Mouse (Mus musculus): ENCODE data around the gene Rab30. TPM values are rescaled to one million over a fixed set of nuclear protein-coding genes. Genes with fewer than 3 reads are reported as not detected.
"Not testable (repeated sequence)": the region's sequence is repeated elsewhere in the genome, so short reads cannot be mapped to it uniquely, and the experiment has no call there.

Rab30 gene
- polyA plus RNA-seq, 1 experiment from 2014 or later: 19.1 TPM

- 80% methylated on average over 9 of the region's 9 CpGs for WGBS
- Histone ChIP-seq H3K27me3 (ENCODE audit: control insufficient read depth, insufficient read depth, low read length) (no peaks in the 10 kb centered on the region), H3K4me2 (ENCODE audit: low read depth, low read length, severe bottlenecking) (no peak overlapping the region), H3K4me1 (replicated peaks; ENCODE audit: control insufficient read depth, insufficient read depth, low read length) (0 out of 2 replicates have a peak, but pooled peaks cover 2% of the 10 kb centered on the region), H3K4me3 (ENCODE audit: low read depth, low read length) (no peak overlapping the region), H3K36me3 (ENCODE audit: control insufficient read depth, insufficient read depth, low read length) (no peaks in the 10 kb centered on the region), H3K9ac (ENCODE audit: low read length) (no peak overlapping the region), H3K27ac (ENCODE audit: low read depth, low read length) (no peak overlapping the region), H3K9me3 (ENCODE audit: control insufficient read depth, low read length) (no peaks in the 10 kb centered on the region)
- ATAC-seq (replicated peaks; ENCODE audit: low FRiP score): no peak
- no peak for DNase-seq (ENCODE audit: low spot score)
These were observed 24.0 kb downstream of the Rab30 start for GRCm38 (mm10) chr7:92765426-92765825.

GRCm38 (mm10) chr7:92766096-92767090 lies 25.0 kb downstream of the Rab30 start:
- no peak overlapping the region for H3K4me3 ChIP-seq (ENCODE audit: low read depth, low read length)
- ATAC-seq (replicated peaks; ENCODE audit: low FRiP score): no peak
- H3K9ac ChIP-seq (ENCODE audit: low read length): no peak overlapping the region
- 69% methylated on average over 9 of the region's 9 CpGs for WGBS
- H3K4me2 ChIP-seq (ENCODE audit: low read depth, low read length, severe bottlenecking): no peak overlapping the region
- no peak for DNase-seq (ENCODE audit: low spot score)
- H3K27me3 ChIP-seq (ENCODE audit: control insufficient read depth, insufficient read depth, low read length): no peaks in the 10 kb centered on the region
- no peak overlapping the region for H3K27ac ChIP-seq (ENCODE audit: low read depth, low read length)
- no peaks in the 10 kb centered on the region for H3K36me3 ChIP-seq (ENCODE audit: control insufficient read depth, insufficient read depth, low read length)
- H3K9me3 ChIP-seq (ENCODE audit: control insufficient read depth, low read length): no peaks in the 10 kb centered on the region
- H3K4me1 ChIP-seq (replicated peaks; ENCODE audit: control insufficient read depth, insufficient read depth, low read length): 0 out of 2 replicates have a peak, but pooled peaks cover 2% of the 10 kb centered on the region

- not testable (repeated sequence) for H3K4me1 ChIP-seq (replicated peaks; ENCODE audit: control insufficient read depth, insufficient read depth, low read length); H3K9me3 ChIP-seq (ENCODE audit: control insufficient read depth, low read length); H3K36me3 ChIP-seq (ENCODE audit: control insufficient read depth, insufficient read depth, low read length); ATAC-seq (replicated peaks; ENCODE audit: low FRiP score); DNase-seq (ENCODE audit: low spot score); H3K27me3 ChIP-seq (ENCODE audit: control insufficient read depth, insufficient read depth, low read length); H3K4me2 ChIP-seq (ENCODE audit: low read depth, low read length, severe bottlenecking); H3K9ac ChIP-seq (ENCODE audit: low read length); H3K27ac ChIP-seq (ENCODE audit: low read depth, low read length); H3K4me3 ChIP-seq (ENCODE audit: low read depth, low read length)
- 96% methylated on average over 12 of the region's 12 CpGs for WGBS
These were observed 26.7 kb downstream of the Rab30 start for GRCm38 (mm10) chr7:92768116-92768515.

- 0 out of 2 replicates have a peak, but pooled peaks cover 2% of the 10 kb centered on the region for H3K4me1 ChIP-seq (replicated peaks; ENCODE audit: control insufficient read depth, insufficient read depth, low read length)
- 79% methylated on average over 7 of the region's 7 CpGs for WGBS
These were observed 27.5 kb downstream of the Rab30 start for GRCm38 (mm10) chr7:92768859-92769258.

GRCm38 (mm10) chr7:92773006-92773405 lies 31.6 kb downstream of the Rab30 start:
- Histone ChIP-seq H3K4me1 (replicated peaks; ENCODE audit: control insufficient read depth, insufficient read depth, low read length) (peaks cover 8% of the 10 kb centered on the region), H3K27ac (ENCODE audit: low read depth, low read length) (no peak overlapping the region), H3K27me3 (ENCODE audit: control insufficient read depth, insufficient read depth, low read length) (no peaks in the 10 kb centered on the region), H3K9me3 (ENCODE audit: control insufficient read depth, low read length) (no peaks in the 10 kb centered on the region), H3K9ac (ENCODE audit: low read length) (no peak overlapping the region), H3K36me3 (ENCODE audit: control insufficient read depth, insufficient read depth, low read length) (no peaks in the 10 kb centered on the region), H3K4me3 (ENCODE audit: low read depth, low read length) (no peak overlapping the region), H3K4me2 (ENCODE audit: low read depth, low read length, severe bottlenecking) (no peak overlapping the region)
- no peak for DNase-seq (ENCODE audit: low spot score)
- 98% methylated on average over 3 of the region's 3 CpGs for WGBS
- ATAC-seq (replicated peaks; ENCODE audit: low FRiP score): no peak

More at GRCm38 (mm10) chr7:92768859-92769258, 27.5 kb downstream of the Rab30 start:
- no peak overlapping the region for H3K4me2 ChIP-seq (ENCODE audit: low read depth, low read length, severe bottlenecking)
- H3K9me3 ChIP-seq (ENCODE audit: control insufficient read depth, low read length): no peaks in the 10 kb centered on the region
- H3K27ac ChIP-seq (ENCODE audit: low read depth, low read length): no peak overlapping the region
- no peaks in the 10 kb centered on the region for H3K36me3 ChIP-seq (ENCODE audit: control insufficient read depth, insufficient read depth, low read length)
- H3K27me3 ChIP-seq (ENCODE audit: control insufficient read depth, insufficient read depth, low read length): no peaks in the 10 kb centered on the region
- DNase-seq (ENCODE audit: low spot score) (no peak), ATAC-seq (replicated peaks; ENCODE audit: low FRiP score) (no peak)
- H3K9ac ChIP-seq (ENCODE audit: low read length): no peak overlapping the region
- H3K4me3 ChIP-seq (ENCODE audit: low read depth, low read length): no peak overlapping the region

- 94% methylated on average over 3 of the region's 3 CpGs for WGBS
- H3K9me3 ChIP-seq (ENCODE audit: control insufficient read depth, low read length): no peaks in the 10 kb centered on the region
- ATAC-seq (replicated peaks; ENCODE audit: low FRiP score): no peak
- H3K9ac ChIP-seq (ENCODE audit: low read length): no peak overlapping the region
- H3K4me1 ChIP-seq (replicated peaks; ENCODE audit: control insufficient read depth, insufficient read depth, low read length): peaks cover 8% of the 10 kb centered on the region
- no peak overlapping the region for H3K27ac ChIP-seq (ENCODE audit: low read depth, low read length)
- no peak overlapping the region for H3K4me3 ChIP-seq (ENCODE audit: low read depth, low read length)
- no peaks in the 10 kb centered on the region for H3K36me3 ChIP-seq (ENCODE audit: control insufficient read depth, insufficient read depth, low read length)
- no peaks in the 10 kb centered on the region for H3K27me3 ChIP-seq (ENCODE audit: control insufficient read depth, insufficient read depth, low read length)
- no peak for DNase-seq (ENCODE audit: low spot score)
- H3K4me2 ChIP-seq (ENCODE audit: low read depth, low read length, severe bottlenecking): no peak overlapping the region
These were observed 32.2 kb downstream of the Rab30 start for GRCm38 (mm10) chr7:92773596-92773995.

GRCm38 (mm10) chr7:92774741-92775140 lies 33.3 kb downstream of the Rab30 start:
- H3K4me3 ChIP-seq (ENCODE audit: low read depth, low read length): no peak overlapping the region
- ATAC-seq (replicated peaks; ENCODE audit: low FRiP score) (no peak), DNase-seq (ENCODE audit: low spot score) (no peak)
- no peak overlapping the region for H3K9ac ChIP-seq (ENCODE audit: low read length)
- no peaks in the 10 kb centered on the region for H3K27me3 ChIP-seq (ENCODE audit: control insufficient read depth, insufficient read depth, low read length)
- 93% methylated on average over 5 of the region's 5 CpGs for WGBS
- no peaks in the 10 kb centered on the region for H3K9me3 ChIP-seq (ENCODE audit: control insufficient read depth, low read length)
- H3K36me3 ChIP-seq (ENCODE audit: control insufficient read depth, insufficient read depth, low read length): no peaks in the 10 kb centered on the region
- H3K27ac ChIP-seq (ENCODE audit: low read depth, low read length): no peak overlapping the region
- H3K4me2 ChIP-seq (ENCODE audit: low read depth, low read length, severe bottlenecking): no peak overlapping the region
- peaks cover 8% of the 10 kb centered on the region for H3K4me1 ChIP-seq (replicated peaks; ENCODE audit: control insufficient read depth, insufficient read depth, low read length)

GRCm38 (mm10) chr7:92775703-92776102 lies 34.3 kb downstream of the Rab30 start:
- Histone ChIP-seq H3K4me1 (replicated peaks; ENCODE audit: control insufficient read depth, insufficient read depth, low read length) (peaks cover 8% of the 10 kb centered on the region), H3K27me3 (ENCODE audit: control insufficient read depth, insufficient read depth, low read length) (no peaks in the 10 kb centered on the region), H3K9ac (ENCODE audit: low read length) (no peak overlapping the region), H3K4me2 (ENCODE audit: low read depth, low read length, severe bottlenecking) (no peak overlapping the region), H3K27ac (ENCODE audit: low read depth, low read length) (no peak overlapping the region), H3K36me3 (ENCODE audit: control insufficient read depth, insufficient read depth, low read length) (no peaks in the 10 kb centered on the region), H3K9me3 (ENCODE audit: control insufficient read depth, low read length) (no peaks in the 10 kb centered on the region), H3K4me3 (ENCODE audit: low read depth, low read length) (no peak overlapping the region)
- ATAC-seq (replicated peaks; ENCODE audit: low FRiP score) (no peak), DNase-seq (ENCODE audit: low spot score) (no peak)
- WGBS: 43% methylated on average over 2 of the region's 2 CpGs
